Mouse (Mus musculus): ENCODE data around the gene Acaa1b.

GRCm38 (mm10) chr9:119155826-119156225, 1.1 kb downstream of the Acaa1b start:
- no peak for TF ChIP-seq CTCF (IDR thresholded peaks at IDR 0.05; ENCODE audit: extremely low read depth, insufficient read depth, low read length)
- no peak for TF ChIP-seq POLR2A (IDR thresholded peaks at IDR 0.05; ENCODE audit: extremely low read depth, insufficient read depth, low read length)
